Mouse (Mus musculus): ENCODE data around the gene Gm9999. TPM values are rescaled to one million over a fixed set of nuclear protein-coding genes. Genes with fewer than 3 reads are reported as not detected.

Gm9999 gene
- polyA plus RNA-seq, 2 experiments, result not detected

DNA sequence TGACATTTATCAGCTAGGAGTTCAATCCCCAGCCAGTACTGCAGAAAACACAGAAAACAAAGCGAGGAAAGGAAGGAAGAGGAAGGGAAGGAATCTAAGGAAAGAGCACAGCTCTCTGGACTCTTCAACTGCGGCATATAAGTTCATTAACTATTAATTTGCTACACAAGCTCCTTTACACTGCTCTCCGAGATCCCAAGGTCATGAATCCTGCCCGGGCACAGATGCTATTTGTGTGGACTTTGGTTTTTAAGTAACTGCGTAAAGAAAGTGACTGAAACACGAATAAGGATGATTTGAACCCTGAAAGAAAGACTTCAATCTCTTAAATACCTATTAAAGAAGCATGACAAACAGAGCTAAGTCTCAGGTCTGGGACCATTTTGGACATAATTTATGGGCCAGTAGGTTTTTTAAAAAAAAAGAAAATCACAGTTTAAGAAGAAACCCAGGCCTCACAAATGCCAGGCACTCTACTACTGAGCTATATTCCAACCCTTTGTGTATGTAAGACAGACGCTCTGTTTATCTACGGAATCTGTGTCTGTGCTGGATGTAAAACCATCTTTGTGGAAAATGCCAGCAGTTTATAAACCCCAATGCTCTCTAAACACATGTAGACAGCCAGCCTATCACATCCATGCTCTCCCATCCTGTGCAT lies 16.7 kb downstream of the Gm9999 start:
- H3K9ac ChIP-seq (replicated peaks), result no peak overlapping the region; the same call in 1 of the 2 replicates
- no peak overlapping the region for H3K4me3 ChIP-seq (ENCODE audit: insufficient read depth in 1 of 2, low read depth in 2 of 2, low read length in 2 of 2)
- H3K4me2 ChIP-seq (ENCODE audit: low read depth), result no peak overlapping the region
- peaks cover 36% of the 10 kb centered on the region for H3K36me3 ChIP-seq (replicated peaks; ENCODE audit: control insufficient read depth, insufficient read depth, low read depth)
- no peak overlapping the region for H3K27ac ChIP-seq
- no peaks in the 10 kb centered on the region for H3K27me3 ChIP-seq (ENCODE audit: control insufficient read depth, insufficient read depth, low read length)
- 74% methylated on average over 8 of the region's 8 CpGs for WGBS (ENCODE audit: insufficient replicate concordance)
- DNase-seq (ENCODE audit: low read depth in 3 of 3, low spot score in 3 of 3) (no peak), ATAC-seq (ENCODE audit: insufficient read depth) (no peak)
- no peak for TF ChIP-seq CTCF (IDR thresholded peaks at IDR 0.05; ENCODE audit: low read depth)
- no peak for TF ChIP-seq EP300 (IDR thresholded peaks at IDR 0.05; ENCODE audit: low read depth)
- H3K9me3 ChIP-seq (ENCODE audit: control insufficient read depth, low read length), result no peaks in the 10 kb centered on the region
- peaks cover 45 to 59% of the 10 kb centered on the region in 2 experiments for H3K4me1 ChIP-seq (replicated peaks; ENCODE audit: control insufficient read depth in 2 of 2, insufficient read depth in 2 of 2, low read length in 1 of 2)

DNA sequence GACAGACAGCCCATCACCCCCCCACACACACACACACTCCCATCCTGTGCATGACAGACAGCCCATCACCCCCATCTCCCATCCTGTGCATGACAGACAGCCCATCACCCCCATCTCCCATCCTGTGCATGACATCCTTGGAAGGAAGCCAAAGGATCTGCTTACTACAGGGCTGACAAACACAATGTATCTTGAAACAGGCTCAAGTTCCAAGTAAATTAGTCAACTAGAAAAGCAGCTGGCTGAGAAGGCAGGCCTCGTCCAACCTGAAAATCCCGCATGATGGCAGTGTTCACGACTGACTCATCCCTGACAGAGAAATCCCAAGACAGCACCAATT lies 17.2 kb downstream of the Gm9999 start:
- Histone ChIP-seq H3K9ac (replicated peaks) (no peak overlapping the region; the same call in 1 of the 2 replicates), H3K27ac (no peak overlapping the region), H3K9me3 (ENCODE audit: control insufficient read depth, low read length) (no peaks in the 10 kb centered on the region), H3K4me3 (ENCODE audit: insufficient read depth in 1 of 2, low read depth in 2 of 2, low read length in 2 of 2) (no peak overlapping the region), H3K36me3 (replicated peaks; ENCODE audit: control insufficient read depth, insufficient read depth, low read depth) (peaks cover 31% of the 10 kb centered on the region), H3K4me1 (replicated peaks; ENCODE audit: control insufficient read depth in 2 of 2, insufficient read depth in 2 of 2, low read length in 1 of 2) (peaks cover 40 to 55% of the 10 kb centered on the region in 2 experiments), H3K27me3 (ENCODE audit: control insufficient read depth, insufficient read depth, low read length) (no peaks in the 10 kb centered on the region), H3K4me2 (ENCODE audit: low read depth) (no peak overlapping the region)
- TF ChIP-seq CTCF (IDR thresholded peaks at IDR 0.05; ENCODE audit: low read depth) (no peak), EP300 (IDR thresholded peaks at IDR 0.05; ENCODE audit: low read depth) (no peak)
- 76% methylated on average over 3 of the region's 3 CpGs for WGBS (ENCODE audit: insufficient replicate concordance)
- DNase-seq (ENCODE audit: low read depth in 3 of 3, low spot score in 3 of 3) (no peak), ATAC-seq (ENCODE audit: insufficient read depth) (no peak)

GRCm38 (mm10) chr7:47001125-47001899 lies 17.9 kb downstream of the Gm9999 start:
- 35% methylated on average over 5 of the region's 5 CpGs for WGBS (ENCODE audit: insufficient replicate concordance)
- Histone ChIP-seq H3K4me2 (ENCODE audit: low read depth) (no peak overlapping the region), H3K27me3 (ENCODE audit: control insufficient read depth, insufficient read depth, low read length) (no peaks in the 10 kb centered on the region), H3K4me3 (ENCODE audit: insufficient read depth in 1 of 2, low read depth in 2 of 2, low read length in 2 of 2) (no peak overlapping the region), H3K9me3 (ENCODE audit: control insufficient read depth, low read length) (no peaks in the 10 kb centered on the region), H3K9ac (replicated peaks) (no peak overlapping the region), H3K4me1 (replicated peaks; ENCODE audit: control insufficient read depth in 2 of 2, insufficient read depth in 2 of 2, low read length in 1 of 2) (peaks cover 33 to 50% of the 10 kb centered on the region in 2 experiments), H3K27ac (no peak overlapping the region), H3K36me3 (replicated peaks; ENCODE audit: control insufficient read depth, insufficient read depth, low read depth) (peaks cover 24% of the 10 kb centered on the region)
- DNase-seq (ENCODE audit: low read depth in 3 of 3, low spot score in 3 of 3), result no peak
- ATAC-seq (ENCODE audit: insufficient read depth), result no peak
- TF ChIP-seq CTCF (IDR thresholded peaks at IDR 0.05; ENCODE audit: low read depth), result no peak
- 0 out of 2 replicates have a peak, but pooled peaks have one; percentile 25 for TF ChIP-seq EP300 (IDR thresholded peaks at IDR 0.05; ENCODE audit: low read depth)

DNA sequence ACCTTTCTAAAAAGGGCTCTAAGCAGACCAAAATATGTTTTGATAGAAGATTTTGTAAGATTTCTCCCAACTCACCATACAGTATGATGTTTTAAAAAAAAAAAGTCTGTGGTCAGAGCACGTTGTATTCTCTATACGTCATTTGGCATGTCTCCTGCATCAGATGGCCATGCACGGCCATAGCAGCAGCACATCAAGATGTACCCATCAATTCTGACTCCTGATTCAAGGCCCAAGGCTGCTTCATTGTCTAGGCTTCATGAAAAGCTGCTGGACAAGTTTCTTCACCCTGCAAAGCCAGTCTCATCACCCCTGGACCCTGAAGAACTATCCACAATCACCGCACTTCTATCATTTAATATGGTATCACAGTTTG lies 18.5 kb downstream of the Gm9999 start:
- peaks cover 19% of the 10 kb centered on the region for H3K36me3 ChIP-seq (replicated peaks; ENCODE audit: control insufficient read depth, insufficient read depth, low read depth)
- no peak overlapping the region for H3K4me3 ChIP-seq (ENCODE audit: insufficient read depth in 1 of 2, low read depth in 2 of 2, low read length in 2 of 2)
- H3K4me2 ChIP-seq (ENCODE audit: low read depth), result no peak overlapping the region
- H3K9ac ChIP-seq (replicated peaks), result no peak overlapping the region
- H3K4me1 ChIP-seq (replicated peaks; ENCODE audit: control insufficient read depth in 2 of 2, insufficient read depth in 2 of 2, low read length in 1 of 2), result peaks cover 31 to 48% of the 10 kb centered on the region in 2 experiments
- no peak overlapping the region for H3K27ac ChIP-seq
- no peaks in the 10 kb centered on the region for H3K27me3 ChIP-seq (ENCODE audit: control insufficient read depth, insufficient read depth, low read length)
- no peak for DNase-seq (ENCODE audit: low read depth in 3 of 3, low spot score in 3 of 3)
- ATAC-seq (ENCODE audit: insufficient read depth), result no peak
- 72% methylated on average over 4 of the region's 4 CpGs for whole genome bisulfite sequencing (ENCODE audit: insufficient replicate concordance)
- TF ChIP-seq EP300 (IDR thresholded peaks at IDR 0.05; ENCODE audit: low read depth), result no peak
- no peaks in the 10 kb centered on the region for H3K9me3 ChIP-seq (ENCODE audit: control insufficient read depth, low read length)

DNA sequence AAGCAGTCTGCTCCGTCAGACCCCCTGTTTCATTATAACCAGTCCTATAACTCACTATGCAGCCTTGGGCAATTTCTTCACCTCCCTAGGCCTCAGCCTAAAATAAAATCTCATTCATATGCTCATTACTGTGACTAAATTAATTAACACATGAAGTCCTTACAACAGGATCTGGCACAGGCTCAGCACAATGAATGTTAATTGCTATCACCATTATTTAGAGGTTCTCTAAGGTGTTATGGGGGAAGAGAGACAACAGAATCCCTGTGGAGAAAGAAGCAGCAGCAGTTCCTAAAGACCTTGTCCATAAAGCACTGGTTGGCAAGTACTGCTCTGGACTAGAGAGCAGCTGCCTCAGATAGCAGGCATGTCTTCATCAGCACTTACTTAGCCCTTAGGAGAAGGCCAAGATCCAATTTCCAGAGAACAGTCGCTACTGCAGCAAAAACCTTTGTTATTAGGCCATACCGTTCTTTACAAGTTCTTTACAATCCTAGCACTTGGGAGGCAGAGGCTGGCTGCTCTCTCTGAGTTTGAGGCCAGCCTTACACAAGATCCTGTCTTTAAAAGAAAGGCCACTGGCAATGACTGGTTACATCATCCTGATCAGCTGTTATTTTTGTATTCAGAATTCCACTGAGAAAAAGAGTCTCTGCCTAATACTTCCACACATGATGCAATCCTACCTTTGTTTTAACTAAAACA lies 20.2 kb downstream of the Gm9999 start:
- Histone ChIP-seq H3K9ac (replicated peaks) (no peak overlapping the region), H3K4me2 (ENCODE audit: low read depth) (no peak overlapping the region), H3K27ac (no peak overlapping the region), H3K36me3 (replicated peaks; ENCODE audit: control insufficient read depth, insufficient read depth, low read depth) (peaks cover 3% of the 10 kb centered on the region), H3K9me3 (ENCODE audit: control insufficient read depth, low read length) (no peaks in the 10 kb centered on the region), H3K27me3 (ENCODE audit: control insufficient read depth, insufficient read depth, low read length) (no peaks in the 10 kb centered on the region), H3K4me3 (ENCODE audit: insufficient read depth in 1 of 2, low read depth in 2 of 2, low read length in 2 of 2) (no peak overlapping the region), H3K4me1 (replicated peaks; ENCODE audit: control insufficient read depth in 2 of 2, insufficient read depth in 2 of 2, low read length in 1 of 2) (peaks cover 22 to 40% of the 10 kb centered on the region in 2 experiments)
- 71% methylated on average over 3 of the region's 3 CpGs for WGBS (ENCODE audit: insufficient replicate concordance)
- ATAC-seq (ENCODE audit: insufficient read depth), result no peak
- DNase-seq (ENCODE audit: low read depth in 3 of 3, low spot score in 3 of 3), result no peak
- TF ChIP-seq CTCF (IDR thresholded peaks at IDR 0.05; ENCODE audit: low read depth) (no peak), EP300 (IDR thresholded peaks at IDR 0.05; ENCODE audit: low read depth) (no peak)

Data from liver, embryonic 14.5 days (tissue).